Mouse (Mus musculus) ES-E14 (cell line): ENCODE results near the gene Lcmt1. TPM values are rescaled to one million over a fixed set of nuclear protein-coding genes. Genes with fewer than 3 reads are reported as not detected.

Experiments used
- DNase-seq: peaks from one replicate; pipeline ENCODE4 v3.0.0-alpha.2; 2013; ENCODE audit warnings: low read depth, low spot score
- H3K27ac ChIP-seq: 2 replicates; pipeline ENCODE4 v1.5.1; 2012; ENCODE audit warnings: low read depth, mild to moderate bottlenecking, low read length, moderate library complexity, mixed read lengths; ENCODE audit not compliant: poor library complexity, insufficient read depth, severe bottlenecking
- H3K36me3 ChIP-seq: 2 replicates; pipeline ENCODE4 v1.6.1; 2012; ENCODE audit warnings: mild to moderate bottlenecking, low read length, moderate library complexity, mixed read lengths; ENCODE audit not compliant: control insufficient read depth, poor library complexity, insufficient read depth, severe bottlenecking
- H3K4me1 ChIP-seq, 2 experiments: fragments of 150-350 bp in 1 of 2; sonication (generic) in 1 of 2; 2 replicates each; pipeline ENCODE4 v1.6.1; 2012; ENCODE audit warnings: low read length in 2 of 2, mild to moderate bottlenecking in 1 of 2, mixed read lengths in 1 of 2; ENCODE audit not compliant: control insufficient read depth in 2 of 2, insufficient read depth in 2 of 2, poor library complexity in 1 of 2
- H3K4me3 ChIP-seq, 2 experiments: fragments of 150-350 bp in 1 of 2; sonication (generic) in 1 of 2; 2 replicates each; pipeline ENCODE4 v1.5.1; 2012; ENCODE audit warnings: low read length in 2 of 2, low read depth in 1 of 2, mild to moderate bottlenecking in 1 of 2, mixed read lengths in 1 of 2; ENCODE audit not compliant: insufficient read depth in 1 of 2, poor library complexity in 1 of 2, severe bottlenecking in 1 of 2
- H3K9ac ChIP-seq: 2 replicates; pipeline ENCODE4 v1.6.1; 2012; ENCODE audit warnings: low read depth, mild to moderate bottlenecking, low read length, mixed read lengths; ENCODE audit not compliant: poor library complexity, insufficient read depth, severe bottlenecking
- H3K9me3 ChIP-seq: fragments of 150-350 bp; sonication (generic); 2 replicates; pipeline ENCODE4 v1.6.1; 2012; ENCODE audit warnings: low read depth, mild to moderate bottlenecking, low read length; ENCODE audit not compliant: control insufficient read depth, insufficient read depth
- CHD2 ChIP-seq: IDR thresholded peaks from 2 replicates; pipeline ENCODE4 v1.6.1; 2014; ENCODE audit warnings: mild to moderate bottlenecking, low read depth, low read length, inconsistent platforms
- HCFC1 ChIP-seq: IDR thresholded peaks from 2 replicates; pipeline ENCODE4 v1.6.1; 2012; ENCODE audit warnings: low read length, inconsistent platforms, borderline replicate concordance; ENCODE audit not compliant: insufficient read depth
- MAFK ChIP-seq: IDR thresholded peaks from 2 replicates; pipeline ENCODE4 v1.6.1; 2014; ENCODE audit warnings: mild to moderate bottlenecking, low read depth, low read length, inconsistent platforms; ENCODE audit not compliant: insufficient read depth
- ZC3H11A ChIP-seq: IDR thresholded peaks from 2 replicates; pipeline ENCODE4 v1.6.1; 2012; ENCODE audit warnings: low read depth, mild to moderate bottlenecking, inconsistent platforms, low read length, borderline replicate concordance
- ZNF384 ChIP-seq: IDR thresholded peaks from 2 replicates; pipeline ENCODE4 v1.6.1; 2012; ENCODE audit warnings: low read depth, low read length, inconsistent platforms
- in situ Hi-C, 2 experiments: fragments of 600-800 bp; cut with MboI; formaldehyde crosslinking; loops; one replicate each; pipeline ENCODE4 v1.15.1; 2025; ENCODE audit warnings: low sequenced_read_pairs in 2 of 2, inconsistent platforms in 1 of 2; ENCODE audit not compliant: unreplicated experiment in 2 of 2
- total RNA-seq: library from RNA; depleted of rRNA; stranded (reverse); fragments of 300-350 nt; gene quantifications from 2 replicates; pipeline ENCODE4 v1.2.3, GENCODE M21; 2012

Gene Lcmt1
- total RNA-seq, 1 experiment = 31.8 TPM

- in situ Hi-C loops = no loop called here
- H3K27ac ChIP-seq = no peak overlapping the region
- TF ChIP-seq ZNF384 (no peak), MAFK (no peak), HCFC1 (no peak), CHD2 (no peak), ZC3H11A (no peak)
Observed at GRCm38 (mm10) chr7:123412143-123412542, 42.6 kb downstream of the Lcmt1 start.

GRCm38 (mm10) chr7:123416803-123417202 is 47.2 kb downstream of the Lcmt1 start:
- H3K9ac ChIP-seq = no peak overlapping the region
- no peak for TF ChIP-seq MAFK
- no peak for TF ChIP-seq CHD2
- TF ChIP-seq HCFC1 = no peak
- no peak for TF ChIP-seq ZC3H11A
- TF ChIP-seq ZNF384 = no peak
- H3K4me3 ChIP-seq = no peak overlapping the region
- H3K36me3 ChIP-seq = peaks cover 7% of the 10 kb centered on the region
- H3K27ac ChIP-seq = no peak overlapping the region
- no peaks in the 10 kb centered on the region for H3K9me3 ChIP-seq
- in situ Hi-C loops = no loop called here
- no peaks in the 10 kb centered on the region for H3K4me1 ChIP-seq
- DNase-seq = no peak

More at GRCm38 (mm10) chr7:123412143-123412542, 42.6 kb downstream of the Lcmt1 start:
- Histone ChIP-seq H3K9me3 (no peaks in the 10 kb centered on the region), H3K4me1 (no peaks in the 10 kb centered on the region), H3K36me3 (peaks cover 3% of the 10 kb centered on the region; the same call in 1 of the 2 replicates), H3K9ac (no peak overlapping the region), H3K4me3 (no peak overlapping the region)
- no peak for DNase-seq

GRCm38 (mm10) chr7:123417661-123418060 is 48.1 kb downstream of the Lcmt1 start:
- in situ Hi-C loops = no loop called here
- no peak overlapping the region for H3K9ac ChIP-seq
- H3K36me3 ChIP-seq = peaks cover 7% of the 10 kb centered on the region
- H3K27ac ChIP-seq = no peak overlapping the region
- H3K4me1 ChIP-seq = no peaks in the 10 kb centered on the region
- H3K9me3 ChIP-seq = no peaks in the 10 kb centered on the region
- DNase-seq = no peak
- TF ChIP-seq HCFC1 (no peak), CHD2 (no peak), ZC3H11A (no peak), ZNF384 (no peak), MAFK (no peak)
- H3K4me3 ChIP-seq = no peak overlapping the region

DNA sequence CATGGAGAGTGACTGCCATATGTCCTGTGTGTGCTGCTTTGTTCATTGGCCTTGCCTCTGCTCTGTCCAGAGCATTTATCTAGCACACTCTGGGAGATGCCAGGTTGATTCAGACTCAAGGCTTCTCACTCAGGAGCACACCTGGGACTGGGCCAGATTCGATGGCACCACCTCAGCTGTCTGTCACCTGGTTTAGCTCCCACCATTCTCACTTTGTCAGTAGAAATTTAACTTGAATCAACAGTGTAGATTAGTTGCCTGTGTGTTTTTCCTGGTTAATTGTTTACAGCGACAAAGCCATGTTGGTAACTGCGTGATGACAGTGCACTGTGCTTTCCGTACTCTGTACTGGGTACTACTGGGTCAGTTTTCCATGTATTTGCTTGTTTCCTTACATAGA is 50.4 kb downstream of the Lcmt1 start:
- in situ Hi-C loops = no loop called here
- Histone ChIP-seq H3K4me3 (no peak overlapping the region), H3K27ac (no peak overlapping the region), H3K9ac (no peak overlapping the region), H3K36me3 (peaks cover 9% of the 10 kb centered on the region), H3K9me3 (no peaks in the 10 kb centered on the region), H3K4me1 (no peaks in the 10 kb centered on the region)
- DNase-seq = no peak
- TF ChIP-seq ZNF384 (no peak), HCFC1 (no peak), ZC3H11A (no peak), CHD2 (no peak), MAFK (no peak)

DNA sequence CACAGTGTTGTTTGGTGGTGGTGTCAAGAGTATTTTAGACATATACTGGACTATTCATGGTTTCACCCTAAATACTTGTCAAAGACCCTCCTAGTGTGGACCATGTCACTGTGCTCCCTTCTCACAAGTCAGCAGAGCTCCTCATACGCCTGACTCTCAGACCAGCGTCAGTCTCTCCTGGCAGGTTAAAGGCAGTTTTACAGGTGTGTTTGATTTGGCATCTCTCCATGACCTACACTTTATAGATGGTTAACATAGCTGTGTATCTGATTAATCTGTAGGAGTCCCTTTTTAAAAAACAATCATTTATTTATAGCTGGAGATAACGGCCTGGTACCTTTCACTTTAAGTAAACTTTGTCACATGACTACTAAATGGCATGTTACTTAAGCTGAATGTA is 52.4 kb downstream of the Lcmt1 start:
- no peak overlapping the region for H3K27ac ChIP-seq
- in situ Hi-C loops = no loop called here
- no peaks in the 10 kb centered on the region for H3K9me3 ChIP-seq
- peaks cover 9% of the 10 kb centered on the region for H3K36me3 ChIP-seq
- no peak for TF ChIP-seq HCFC1
- no peak for TF ChIP-seq ZNF384
- no peak for TF ChIP-seq ZC3H11A
- no peak for TF ChIP-seq CHD2
- no peak for TF ChIP-seq MAFK
- no peak for DNase-seq
- no peaks in the 10 kb centered on the region for H3K4me1 ChIP-seq
- no peak overlapping the region for H3K9ac ChIP-seq
- no peak overlapping the region for H3K4me3 ChIP-seq
